Mouse (Mus musculus) heart, postnatal 0 days (tissue): ENCODE measurements around the gene Hunk. TPM values are rescaled to one million over a fixed set of nuclear protein-coding genes. Genes with fewer than 3 reads are reported as not detected.

ENCODE experiments used
- ATAC-seq: fragments of 200-750 bp; cut with Nextera tagmentation; 2 replicates; pipeline ENCODE4 v1.8.0; 2017; ENCODE audit warnings: low read depth, moderate number of reproducible peaks, moderate library complexity; ENCODE audit not compliant: insufficient read depth
- DNase-seq: peaks from one replicate; pipeline ENCODE4 v3.0.0-alpha.2; 2016; ENCODE audit warnings: low spot score
- H3K27ac ChIP-seq: fragments of 300-500 bp; sonication (generic); 2 replicates; pipeline ENCODE4 v1.5.1; 2014; ENCODE audit warnings: low read depth, mild to moderate bottlenecking
- H3K27me3 ChIP-seq: fragments of 300-500 bp; sonication (generic); 2 replicates; pipeline ENCODE4 v1.6.1; 2014; ENCODE audit warnings: low read length, mixed read lengths; ENCODE audit not compliant: control insufficient read depth, insufficient read depth
- H3K36me3 ChIP-seq: fragments of 300-500 bp; sonication (generic); replicated peaks from 2 replicates; pipeline ENCODE4 v1.6.1; 2014; ENCODE audit warnings: low read length, mixed read lengths; ENCODE audit not compliant: control insufficient read depth, insufficient read depth
- H3K4me1 ChIP-seq: fragments of 300-500 bp; sonication (generic); 2 replicates; pipeline ENCODE4 v1.6.1; 2014; ENCODE audit warnings: antibody characterized with exemption; ENCODE audit not compliant: control insufficient read depth, insufficient read depth
- H3K4me2 ChIP-seq: fragments of 300-500 bp; sonication (generic); 2 replicates; pipeline ENCODE4 v1.6.1; 2014; ENCODE audit warnings: low read depth, mild to moderate bottlenecking, low read length, moderate library complexity
- H3K4me3 ChIP-seq: fragments of 300-500 bp; sonication (generic); 2 replicates; pipeline ENCODE4 v1.5.1; 2014; ENCODE audit warnings: low read depth, low read length
- H3K9ac ChIP-seq: fragments of 300-500 bp; sonication (generic); replicated peaks from 2 replicates; pipeline ENCODE4 v1.6.1; 2014; ENCODE audit warnings: low read depth, low read length, mixed read lengths
- H3K9me3 ChIP-seq: fragments of 300-500 bp; sonication (generic); replicated peaks from 2 replicates; pipeline ENCODE4 v1.6.1; 2016; ENCODE audit warnings: low read length; ENCODE audit not compliant: control insufficient read depth
- CTCF ChIP-seq: IDR thresholded peaks from 2 replicates; pipeline ENCODE4 v1.5.1; 2016; ENCODE audit warnings: antibody characterized with exemption, control low read depth, low read depth
- EP300 ChIP-seq: IDR thresholded peaks from 2 replicates; pipeline ENCODE4 v1.6.1; 2016; ENCODE audit warnings: antibody characterized with exemption, low read depth
- WGBS: fragments of 180-500 bp; shearing (Covaris S2); extraction: QIAGEN DNeasy Blood & Tissue Kit; methylation state at CpG from one replicate; pipeline ENCODE4 v1.1.7; 2014; 5-methylcytosine and 5-hydroxymethylcytosine counted together
- polyA plus RNA-seq: library from polyadenylated mRNA; unstranded; fragments of >200 nt; fragmentation: Nextera tagmentation; extraction: Ambion mirVana; gene quantifications from 2 replicates; pipeline ENCODE4 v1.2.1, GENCODE M21; 2015
- total RNA-seq: library from RNA; depleted of rRNA; stranded (reverse); fragments of >200 nt; gene quantifications from 2 replicates; pipeline ENCODE4 v1.2.3, GENCODE M21; 2014; ENCODE audit warnings: low replicate concordance

The Hunk gene
- total and polyA plus RNA-seq, 2 experiments from 2014 or later: 1.6 to 3.3 TPM

- TF ChIP-seq CTCF: no peak
- no peak for TF ChIP-seq EP300
- Histone ChIP-seq H3K36me3 (no peaks in the 10 kb centered on the region), H3K27me3 (0 out of 2 replicates have a peak, but pooled peaks cover 5% of the 10 kb centered on the region), H3K9me3 (no peaks in the 10 kb centered on the region), H3K4me2 (no peak overlapping the region), H3K9ac (no peak overlapping the region), H3K4me1 (no peaks in the 10 kb centered on the region), H3K4me3 (no peak overlapping the region), H3K27ac (no peak overlapping the region)
- no peak for ATAC-seq
- DNase-seq: no peak
- 35% methylated on average over 10 of the region's 10 CpGs for WGBS
Observed at GRCm38 (mm10) chr16:90521191-90521950, 135.6 kb downstream of the Hunk start.

GRCm38 (mm10) chr16:90521951-90522255, 136.1 kb downstream of the Hunk start:
- TF ChIP-seq CTCF (no peak), EP300 (no peak)

DNA sequence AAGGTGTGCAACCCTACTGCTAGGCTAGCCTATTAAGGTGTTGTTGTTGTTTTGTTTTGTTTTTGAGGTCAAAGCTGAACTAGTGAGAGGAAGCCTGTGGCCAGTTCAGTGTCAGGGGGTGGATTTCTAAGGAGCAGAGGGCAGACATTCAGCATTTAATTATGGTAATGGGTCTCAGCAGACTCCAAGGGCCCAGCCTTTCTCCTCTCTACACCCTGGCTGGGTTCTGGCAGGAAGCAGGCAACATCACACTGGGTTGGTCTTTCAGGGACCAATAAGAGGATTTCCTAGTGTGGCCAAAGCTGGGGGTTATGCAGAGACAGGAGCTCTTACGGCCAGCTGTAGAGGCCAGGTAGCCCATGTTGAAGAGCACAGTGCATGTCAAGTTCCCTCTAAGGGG, 136.8 kb downstream of the Hunk start:
- H3K27me3 ChIP-seq: 0 out of 2 replicates have a peak, but pooled peaks cover 5% of the 10 kb centered on the region
- ATAC-seq: no peak
- TF ChIP-seq CTCF: no peak
- no peak overlapping the region for H3K4me3 ChIP-seq
- no peak overlapping the region for H3K9ac ChIP-seq
- 65% methylated on average over 1 of the region's 1 CpGs for WGBS
- no peak overlapping the region for H3K27ac ChIP-seq
- no peak overlapping the region for H3K4me2 ChIP-seq
- DNase-seq: no peak
- no peaks in the 10 kb centered on the region for H3K9me3 ChIP-seq
- no peaks in the 10 kb centered on the region for H3K4me1 ChIP-seq
- H3K36me3 ChIP-seq: no peaks in the 10 kb centered on the region

More at GRCm38 (mm10) chr16:90521951-90522255, 136.1 kb downstream of the Hunk start:
- Histone ChIP-seq H3K4me1 (no peaks in the 10 kb centered on the region), H3K27me3 (0 out of 2 replicates have a peak, but pooled peaks cover 5% of the 10 kb centered on the region), H3K4me2 (no peak overlapping the region), H3K4me3 (no peak overlapping the region), H3K27ac (no peak overlapping the region), H3K36me3 (no peaks in the 10 kb centered on the region), H3K9ac (no peak overlapping the region), H3K9me3 (no peaks in the 10 kb centered on the region)
- WGBS: 49% methylated on average over 3 of the region's 3 CpGs
- DNase-seq (no peak), ATAC-seq (no peak)

GRCm38 (mm10) chr16:90523373-90523772, 137.6 kb downstream of the Hunk start:
- WGBS: 30% methylated on average over 6 of the region's 6 CpGs
- no peak for DNase-seq
- no peaks in the 10 kb centered on the region for H3K9me3 ChIP-seq
- H3K36me3 ChIP-seq: no peaks in the 10 kb centered on the region
- H3K4me2 ChIP-seq: no peak overlapping the region
- H3K27ac ChIP-seq: no peak overlapping the region
- no peaks in the 10 kb centered on the region for H3K4me1 ChIP-seq
- ATAC-seq: no peak
- 0 out of 2 replicates have a peak, but pooled peaks cover 5% of the 10 kb centered on the region for H3K27me3 ChIP-seq
- H3K9ac ChIP-seq: no peak overlapping the region
- no peak overlapping the region for H3K4me3 ChIP-seq
- TF ChIP-seq CTCF (no peak), EP300 (no peak)

- H3K27me3 ChIP-seq: 0 out of 2 replicates have a peak, but pooled peaks cover 5% of the 10 kb centered on the region
- H3K36me3 ChIP-seq: no peaks in the 10 kb centered on the region
- ATAC-seq (no peak), DNase-seq (no peak)
- no peaks in the 10 kb centered on the region for H3K4me1 ChIP-seq
- no peak overlapping the region for H3K9ac ChIP-seq
- H3K9me3 ChIP-seq: no peaks in the 10 kb centered on the region
- H3K4me3 ChIP-seq: no peak overlapping the region
- TF ChIP-seq CTCF: no peak
- TF ChIP-seq EP300: no peak
- WGBS: 74% methylated on average over 18 of the region's 18 CpGs
- H3K27ac ChIP-seq: no peak overlapping the region
- no peak overlapping the region for H3K4me2 ChIP-seq
Observed at GRCm38 (mm10) chr16:90523894-90524293, 138.1 kb downstream of the Hunk start.

- Histone ChIP-seq H3K9me3 (no peaks in the 10 kb centered on the region), H3K27ac (no peak overlapping the region), H3K36me3 (no peaks in the 10 kb centered on the region), H3K4me2 (no peak overlapping the region), H3K9ac (no peak overlapping the region), H3K4me3 (no peak overlapping the region), H3K4me1 (no peaks in the 10 kb centered on the region), H3K27me3 (0 out of 2 replicates have a peak, but pooled peaks cover 5% of the 10 kb centered on the region)
- no peak for ATAC-seq
- DNase-seq: no peak
- 94% methylated on average over 18 of the region's 18 CpGs for WGBS
- TF ChIP-seq CTCF (no peak), EP300 (no peak)
Observed at GRCm38 (mm10) chr16:90524393-90524792, 138.6 kb downstream of the Hunk start.
